Mouse (Mus musculus): ENCODE results near the gene Mcm9.
A peak's percentile ranks its signal among the peaks of the same experiment; 100 is the strongest.

Gene Mcm9

GRCm38 (mm10) chr10:53615850-53616616 is 14.2 kb downstream of the Mcm9 start:
- Histone ChIP-seq H3K36me3 (ENCODE audit: insufficient read depth, low read length) (peaks cover 74% of the 10 kb centered on the region), H3K4me3 (replicated peaks; ENCODE audit: low read length) (no peak overlapping the region), H3K4me1 (replicated peaks; ENCODE audit: low read depth, low read length) (peaks cover 5% of the 10 kb centered on the region), H3K27me3 (ENCODE audit: insufficient read depth, low read length) (no peaks in the 10 kb centered on the region), H3K9me3 (ENCODE audit: low read length) (no peaks in the 10 kb centered on the region)
- TF ChIP-seq POU5F1 (IDR thresholded peaks at IDR 0.05; ENCODE audit: borderline replicate concordance, low read length) (no peak), CTCF (conservative IDR thresholded peaks at IDR 0.05; ENCODE audit: low read length) (no peak), NANOG (IDR thresholded peaks at IDR 0.05; ENCODE audit: borderline replicate concordance, low read length) (no peak)

- Histone ChIP-seq H3K27me3 (ENCODE audit: insufficient read depth, low read length) (no peaks in the 10 kb centered on the region), H3K9me3 (ENCODE audit: low read length) (no peaks in the 10 kb centered on the region), H3K36me3 (ENCODE audit: insufficient read depth, low read length) (peaks cover 74% of the 10 kb centered on the region), H3K4me1 (replicated peaks; ENCODE audit: low read depth, low read length) (peaks cover 5% of the 10 kb centered on the region), H3K4me3 (replicated peaks; ENCODE audit: low read length) (no peak overlapping the region)
- TF ChIP-seq NANOG (IDR thresholded peaks at IDR 0.05; ENCODE audit: borderline replicate concordance, low read length) = no peak
Observed at GRCm38 (mm10) chr10:53613955-53614354, 16.3 kb downstream of the Mcm9 start.

GRCm38 (mm10) chr10:53612172-53612571 is 18.1 kb downstream of the Mcm9 start:
- no peaks in the 10 kb centered on the region for H3K9me3 ChIP-seq (ENCODE audit: low read length)

DNA sequence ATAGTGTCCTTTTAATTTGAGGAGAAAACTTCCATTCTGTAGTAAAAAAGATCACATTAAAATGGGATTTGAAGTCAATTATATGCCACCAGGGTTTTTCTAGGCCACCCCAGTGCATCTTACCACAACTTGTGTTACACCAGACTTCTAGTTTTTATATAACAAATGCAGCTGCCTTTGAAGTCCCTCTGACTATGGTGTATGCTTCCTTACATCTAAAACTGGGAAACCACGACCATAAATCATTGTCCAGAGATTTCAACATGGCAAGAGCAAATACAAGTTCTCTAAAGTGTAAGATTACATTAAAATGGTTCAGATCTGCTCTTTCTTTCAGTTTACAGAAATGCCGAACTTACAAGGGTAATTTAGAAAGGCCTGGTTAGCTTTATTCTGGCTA is 22.0 kb downstream of the Mcm9 start:
- TF ChIP-seq NANOG (IDR thresholded peaks at IDR 0.05; ENCODE audit: borderline replicate concordance, low read length) (no peak), POU5F1 (IDR thresholded peaks at IDR 0.05; ENCODE audit: borderline replicate concordance, low read length) (no peak), CTCF (conservative IDR thresholded peaks at IDR 0.05; ENCODE audit: low read length) (no peak)
- H3K4me1 ChIP-seq (replicated peaks; ENCODE audit: low read depth, low read length) = peaks cover 29% of the 10 kb centered on the region
- no peak overlapping the region for H3K4me3 ChIP-seq (replicated peaks; ENCODE audit: low read length)
- H3K27me3 ChIP-seq (ENCODE audit: insufficient read depth, low read length) = no peaks in the 10 kb centered on the region
- H3K36me3 ChIP-seq (ENCODE audit: insufficient read depth, low read length) = peaks cover 87% of the 10 kb centered on the region
- H3K9me3 ChIP-seq (ENCODE audit: low read length) = no peaks in the 10 kb centered on the region

More at GRCm38 (mm10) chr10:53612172-53612571, 18.1 kb downstream of the Mcm9 start:
- no peaks in the 10 kb centered on the region for H3K27me3 ChIP-seq (ENCODE audit: insufficient read depth, low read length)
- peaks cover 8% of the 10 kb centered on the region for H3K4me1 ChIP-seq (replicated peaks; ENCODE audit: low read depth, low read length)
- TF ChIP-seq NANOG (IDR thresholded peaks at IDR 0.05; ENCODE audit: borderline replicate concordance, low read length) = no peak
- TF ChIP-seq POU5F1 (IDR thresholded peaks at IDR 0.05; ENCODE audit: borderline replicate concordance, low read length) = no peak
- no peak for TF ChIP-seq CTCF (conservative IDR thresholded peaks at IDR 0.05; ENCODE audit: low read length)
- no peak overlapping the region for H3K4me3 ChIP-seq (replicated peaks; ENCODE audit: low read length)
- peaks cover 85% of the 10 kb centered on the region for H3K36me3 ChIP-seq (ENCODE audit: insufficient read depth, low read length)

DNA sequence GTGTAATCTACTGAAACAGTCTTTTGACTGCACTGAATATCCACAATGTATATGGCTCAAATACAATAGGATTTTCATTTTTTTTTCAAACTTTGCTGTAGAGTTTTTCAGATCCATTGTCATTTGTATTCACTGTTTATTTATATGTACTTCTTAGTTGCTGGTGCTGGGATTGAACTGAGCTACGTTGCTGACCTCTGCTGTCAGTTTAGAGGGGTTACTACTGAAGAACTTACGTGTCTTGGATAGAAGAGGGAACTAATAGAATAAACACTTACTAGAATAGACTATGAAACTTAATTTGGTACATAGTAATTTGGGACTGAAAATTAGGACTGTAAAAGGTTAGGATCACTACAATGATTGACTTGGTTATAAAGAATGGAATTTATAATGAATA is 24.9 kb downstream of the Mcm9 start:
- TF ChIP-seq CTCF (conservative IDR thresholded peaks at IDR 0.05; ENCODE audit: low read length) (no peak), NANOG (IDR thresholded peaks at IDR 0.05; ENCODE audit: borderline replicate concordance, low read length) (no peak), POU5F1 (IDR thresholded peaks at IDR 0.05; ENCODE audit: borderline replicate concordance, low read length) (no peak)
- Histone ChIP-seq H3K9me3 (ENCODE audit: low read length) (no peaks in the 10 kb centered on the region), H3K27me3 (ENCODE audit: insufficient read depth, low read length) (no peaks in the 10 kb centered on the region), H3K36me3 (ENCODE audit: insufficient read depth, low read length) (peaks cover 93% of the 10 kb centered on the region), H3K4me1 (replicated peaks; ENCODE audit: low read depth, low read length) (peaks cover 43% of the 10 kb centered on the region), H3K4me3 (replicated peaks; ENCODE audit: low read length) (no peak overlapping the region)

GRCm38 (mm10) chr10:53598821-53599220 is 31.4 kb downstream of the Mcm9 start:
- Histone ChIP-seq H3K36me3 (ENCODE audit: insufficient read depth, low read length) (peaks cover 44% of the 10 kb centered on the region), H3K27me3 (ENCODE audit: insufficient read depth, low read length) (no peaks in the 10 kb centered on the region), H3K4me1 (replicated peaks; ENCODE audit: low read depth, low read length) (peaks cover 39% of the 10 kb centered on the region), H3K4me3 (replicated peaks; ENCODE audit: low read length) (peak overlapping the region; percentile 90), H3K9me3 (ENCODE audit: low read length) (no peaks in the 10 kb centered on the region)
- TF ChIP-seq NANOG (IDR thresholded peaks at IDR 0.05; ENCODE audit: borderline replicate concordance, low read length) (no peak), POU5F1 (IDR thresholded peaks at IDR 0.05; ENCODE audit: borderline replicate concordance, low read length) (no peak), CTCF (conservative IDR thresholded peaks at IDR 0.05; ENCODE audit: low read length) (no peak)

- Histone ChIP-seq H3K9me3 (ENCODE audit: low read length) (no peaks in the 10 kb centered on the region), H3K4me3 (replicated peaks; ENCODE audit: low read length) (peak overlapping the region; percentile 90), H3K36me3 (ENCODE audit: insufficient read depth, low read length) (peaks cover 28% of the 10 kb centered on the region), H3K4me1 (replicated peaks; ENCODE audit: low read depth, low read length) (peaks cover 39% of the 10 kb centered on the region), H3K27me3 (ENCODE audit: insufficient read depth, low read length) (no peaks in the 10 kb centered on the region)
- TF ChIP-seq CTCF (conservative IDR thresholded peaks at IDR 0.05; ENCODE audit: low read length) = no peak
- TF ChIP-seq POU5F1 (IDR thresholded peaks at IDR 0.05; ENCODE audit: borderline replicate concordance, low read length) = no peak
- TF ChIP-seq NANOG (IDR thresholded peaks at IDR 0.05; ENCODE audit: borderline replicate concordance, low read length) = no peak
Observed at GRCm38 (mm10) chr10:53597121-53597881, 32.9 kb downstream of the Mcm9 start.

DNA sequence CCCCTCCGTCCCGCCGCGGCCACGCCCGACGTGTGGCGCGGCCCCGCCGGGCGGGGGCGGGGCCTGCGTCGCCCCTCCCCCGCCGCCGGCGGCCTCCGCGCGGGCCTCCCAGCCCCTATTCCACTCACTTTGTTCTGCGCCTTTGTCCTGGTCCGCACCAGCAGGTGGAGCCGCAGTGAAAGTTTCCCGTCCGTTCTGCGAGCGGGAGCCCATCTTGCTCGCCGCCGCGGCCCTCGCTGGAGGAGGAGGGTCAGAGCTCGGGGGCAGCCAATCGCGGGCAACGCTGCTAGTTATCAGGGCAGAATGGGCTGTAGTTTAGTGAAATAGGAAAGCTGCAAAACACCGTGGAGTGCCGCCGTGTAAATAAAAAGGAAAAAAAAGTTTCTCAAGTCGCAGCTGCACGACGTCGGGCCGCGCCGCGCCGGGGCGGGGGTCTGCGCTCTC is 33.5 kb downstream of the Mcm9 start, which contains the start of gene Asf1a:
Gene Asf1a, plus strand, starts transcription at position 81 of the 444 bp plus-strand sequence.
- no peaks in the 10 kb centered on the region for H3K9me3 ChIP-seq (ENCODE audit: low read length)
- no peaks in the 10 kb centered on the region for H3K27me3 ChIP-seq (ENCODE audit: insufficient read depth, low read length)
- peaks cover 22% of the 10 kb centered on the region for H3K36me3 ChIP-seq (ENCODE audit: insufficient read depth, low read length)
- peaks cover 39% of the 10 kb centered on the region for H3K4me1 ChIP-seq (replicated peaks; ENCODE audit: low read depth, low read length)
- H3K4me3 ChIP-seq (replicated peaks; ENCODE audit: low read length) = peak within 1 kb of the TSS; percentile 90
- TF ChIP-seq NANOG (IDR thresholded peaks at IDR 0.05; ENCODE audit: borderline replicate concordance, low read length) = no peak
- no peak for TF ChIP-seq POU5F1 (IDR thresholded peaks at IDR 0.05; ENCODE audit: borderline replicate concordance, low read length)
- TF ChIP-seq CTCF (conservative IDR thresholded peaks at IDR 0.05; ENCODE audit: low read length) = no peak
